Mouse (Mus musculus) heart, embryonic 15.5 days (tissue): ENCODE results near the gene Fam104a. TPM values are rescaled to one million over a fixed set of nuclear protein-coding genes. Genes with fewer than 3 reads are reported as not detected.

Experiments used
- ATAC-seq: fragments of 200-750 bp; cut with Nextera tagmentation; replicated peaks from 2 replicates; pipeline ENCODE4 v1.8.0; 2017; ENCODE audit warnings: low read depth, moderate TSS enrichment; ENCODE audit not compliant: insufficient number of reproducible peaks, insufficient read depth, low FRiP score
- H3K27ac ChIP-seq: fragments of 300-500 bp; sonication (generic); 2 replicates; pipeline ENCODE4 v1.5.1; 2015; ENCODE audit warnings: mild to moderate bottlenecking, inconsistent platforms
- H3K27me3 ChIP-seq: fragments of 300-500 bp; sonication (generic); 2 replicates; pipeline ENCODE4 v1.6.1; 2015; ENCODE audit warnings: inconsistent platforms
- H3K36me3 ChIP-seq: fragments of 300-500 bp; sonication (generic); 2 replicates; pipeline ENCODE4 v1.6.1; 2015; ENCODE audit warnings: mild to moderate bottlenecking, inconsistent platforms
- H3K4me1 ChIP-seq: fragments of 300-500 bp; sonication (generic); replicated peaks from 2 replicates; pipeline ENCODE4 v1.6.1; 2015; ENCODE audit warnings: inconsistent platforms
- H3K4me2 ChIP-seq: fragments of 300-500 bp; sonication (generic); 2 replicates; pipeline ENCODE4 v1.6.1; 2015; ENCODE audit warnings: inconsistent platforms, mild to moderate bottlenecking, moderate library complexity
- H3K4me3 ChIP-seq: fragments of 300-500 bp; sonication (generic); 2 replicates; pipeline ENCODE4 v1.5.1; 2015; ENCODE audit warnings: mild to moderate bottlenecking, inconsistent platforms
- H3K9ac ChIP-seq: fragments of 300-500 bp; sonication (generic); 2 replicates; pipeline ENCODE4 v1.6.1; 2015; ENCODE audit warnings: mild to moderate bottlenecking, inconsistent platforms
- H3K9me3 ChIP-seq: fragments of 300-500 bp; sonication (generic); replicated peaks from 2 replicates; pipeline ENCODE4 v1.6.1; 2016; ENCODE audit warnings: inconsistent platforms
- WGBS: fragments of 180-500 bp; shearing (Covaris S2); methylation state at CpG from one replicate; pipeline ENCODE4 v1.1.7; 2015; ENCODE audit warnings: mixed read lengths; 5-methylcytosine and 5-hydroxymethylcytosine counted together
- polyA plus RNA-seq: library from polyadenylated mRNA; unstranded; fragments of >200 nt; fragmentation: Nextera tagmentation; extraction: Ambion mirVana; gene quantifications from 2 replicates; pipeline ENCODE4 v1.2.1, GENCODE M21; 2015

Gene Fam104a
- polyA plus RNA-seq, 1 experiment from 2014 or later, result 33.5 TPM

GRCm38 (mm10) chr11:113651206-113651906 lies 32.6 kb downstream of the Fam104a start:
- WGBS, result 75% methylated on average over 22 of the region's 22 CpGs
- Histone ChIP-seq H3K9me3 (no peaks in the 10 kb centered on the region), H3K4me2 (no peak overlapping the region), H3K27me3 (no peaks in the 10 kb centered on the region), H3K4me1 (peaks cover 15% of the 10 kb centered on the region), H3K36me3 (peaks cover 42% of the 10 kb centered on the region), H3K4me3 (no peak overlapping the region), H3K9ac (no peak overlapping the region), H3K27ac (no peak overlapping the region)
- no peak for ATAC-seq

GRCm38 (mm10) chr11:113649353-113650210 lies 34.4 kb downstream of the Fam104a start, which contains the start of gene Slc39a11:
Slc39a11 (minus strand) TSS chr11:113650079.
- peak; percentile 59 for ATAC-seq
- H3K9me3 ChIP-seq, result no peaks in the 10 kb centered on the region
- H3K9ac ChIP-seq, result peak within 1 kb of the TSS; percentile 92
- peaks cover 24% of the 10 kb centered on the region for H3K36me3 ChIP-seq
- WGBS, result under 1% methylated on average over 89 of the region's 91 CpGs
- peak within 1 kb of the TSS; percentile 71 for H3K4me2 ChIP-seq
- H3K4me3 ChIP-seq, result peak within 1 kb of the TSS; percentile 87
- H3K27ac ChIP-seq, result peak within 1 kb of the TSS; percentile 80
- H3K27me3 ChIP-seq, result no peaks in the 10 kb centered on the region
- peaks cover 15% of the 10 kb centered on the region for H3K4me1 ChIP-seq

- 37% methylated on average over 26 of the region's 26 CpGs for WGBS
- H3K9me3 ChIP-seq, result no peaks in the 10 kb centered on the region
- peak within 1 kb of the TSS; percentile 87 for H3K4me3 ChIP-seq
- no peaks in the 10 kb centered on the region for H3K27me3 ChIP-seq
- peaks cover 15% of the 10 kb centered on the region for H3K4me1 ChIP-seq
- ATAC-seq, result no peak
- peak within 1 kb of the TSS; percentile 80 for H3K27ac ChIP-seq
- peak within 1 kb of the TSS; percentile 92 for H3K9ac ChIP-seq
- peaks cover 17% of the 10 kb centered on the region for H3K36me3 ChIP-seq
- peak within 1 kb of the TSS; percentile 71 for H3K4me2 ChIP-seq
These were observed 35.1 kb downstream of the Fam104a start, which contains the start of gene Cog1 for GRCm38 (mm10) chr11:113648690-113649352. Cog1 (plus strand) TSS chr11:113649169.

- no peak for ATAC-seq
- WGBS, result 5% methylated on average over 15 of the region's 15 CpGs
- Histone ChIP-seq H3K27me3 (no peaks in the 10 kb centered on the region), H3K4me2 (peak overlapping the region; percentile 31; the same call in 1 of the 2 replicates), H3K9ac (no peak overlapping the region), H3K9me3 (no peaks in the 10 kb centered on the region), H3K4me1 (peaks cover 15% of the 10 kb centered on the region), H3K4me3 (no peak overlapping the region), H3K27ac (no peak overlapping the region), H3K36me3 (peaks cover 10% of the 10 kb centered on the region)
These were observed 35.8 kb downstream of the Fam104a start for GRCm38 (mm10) chr11:113648152-113648551.

GRCm38 (mm10) chr11:113645181-113645580 lies 38.8 kb downstream of the Fam104a start:
- Histone ChIP-seq H3K4me1 (peaks cover 6% of the 10 kb centered on the region), H3K4me3 (no peak overlapping the region), H3K27ac (no peak overlapping the region), H3K4me2 (no peak overlapping the region), H3K9ac (no peak overlapping the region), H3K27me3 (no peaks in the 10 kb centered on the region), H3K36me3 (no peaks in the 10 kb centered on the region), H3K9me3 (no peaks in the 10 kb centered on the region)
- ATAC-seq, result no peak
- 87% methylated on average over 3 of the region's 3 CpGs for WGBS

GRCm38 (mm10) chr11:113638680-113639079 lies 45.3 kb downstream of the Fam104a start:
- Histone ChIP-seq H3K9me3 (no peaks in the 10 kb centered on the region), H3K4me2 (no peak overlapping the region), H3K27me3 (no peaks in the 10 kb centered on the region), H3K4me1 (no peaks in the 10 kb centered on the region), H3K27ac (no peak overlapping the region), H3K36me3 (no peaks in the 10 kb centered on the region), H3K9ac (no peak overlapping the region), H3K4me3 (no peak overlapping the region)
- ATAC-seq, result no peak
- WGBS, result 86% methylated on average over 12 of the region's 12 CpGs

GRCm38 (mm10) chr11:113634699-113635121 lies 49.2 kb downstream of the Fam104a start:
- no peak for ATAC-seq
- no peaks in the 10 kb centered on the region for H3K9me3 ChIP-seq
- no peak overlapping the region for H3K4me2 ChIP-seq
- H3K4me3 ChIP-seq, result no peak overlapping the region
- H3K27me3 ChIP-seq, result no peaks in the 10 kb centered on the region
- no peaks in the 10 kb centered on the region for H3K4me1 ChIP-seq
- no peak overlapping the region for H3K27ac ChIP-seq
- H3K9ac ChIP-seq, result no peak overlapping the region
- WGBS, result 72% methylated on average over 10 of the region's 10 CpGs
- no peaks in the 10 kb centered on the region for H3K36me3 ChIP-seq

- no peak overlapping the region for H3K9ac ChIP-seq
- H3K9me3 ChIP-seq, result no peaks in the 10 kb centered on the region
- H3K4me2 ChIP-seq, result no peak overlapping the region
- ATAC-seq, result no peak
- H3K4me3 ChIP-seq, result no peak overlapping the region
- WGBS, result 89% methylated on average over 5 of the region's 5 CpGs
- no peaks in the 10 kb centered on the region for H3K36me3 ChIP-seq
- no peak overlapping the region for H3K27ac ChIP-seq
- H3K27me3 ChIP-seq, result no peaks in the 10 kb centered on the region
- no peaks in the 10 kb centered on the region for H3K4me1 ChIP-seq
These were observed 50.6 kb downstream of the Fam104a start for GRCm38 (mm10) chr11:113633398-113633797.

- Histone ChIP-seq H3K4me1 (no peaks in the 10 kb centered on the region), H3K9me3 (no peaks in the 10 kb centered on the region), H3K27ac (no peak overlapping the region), H3K4me3 (no peak overlapping the region), H3K4me2 (no peak overlapping the region), H3K9ac (no peak overlapping the region), H3K36me3 (no peaks in the 10 kb centered on the region), H3K27me3 (no peaks in the 10 kb centered on the region)
- 68% methylated on average over 7 of the region's 7 CpGs for WGBS
- ATAC-seq, result no peak
These were observed 51.7 kb downstream of the Fam104a start for GRCm38 (mm10) chr11:113632303-113632702.

GRCm38 (mm10) chr11:113631862-113632261 lies 52.1 kb downstream of the Fam104a start:
- Histone ChIP-seq H3K4me3 (no peak overlapping the region), H3K27ac (no peak overlapping the region), H3K27me3 (no peaks in the 10 kb centered on the region), H3K4me1 (no peaks in the 10 kb centered on the region), H3K4me2 (no peak overlapping the region), H3K9me3 (no peaks in the 10 kb centered on the region), H3K9ac (no peak overlapping the region), H3K36me3 (no peaks in the 10 kb centered on the region)
- no peak for ATAC-seq
- 69% methylated on average over 8 of the region's 8 CpGs for WGBS

- no peak for ATAC-seq
- 70% methylated on average over 8 of the region's 8 CpGs for WGBS
- no peak overlapping the region for H3K4me3 ChIP-seq
- no peaks in the 10 kb centered on the region for H3K27me3 ChIP-seq
- H3K27ac ChIP-seq, result no peak overlapping the region
- H3K9ac ChIP-seq, result no peak overlapping the region
- H3K36me3 ChIP-seq, result no peaks in the 10 kb centered on the region
- no peaks in the 10 kb centered on the region for H3K9me3 ChIP-seq
- H3K4me1 ChIP-seq, result no peaks in the 10 kb centered on the region
- H3K4me2 ChIP-seq, result no peak overlapping the region
These were observed 52.7 kb downstream of the Fam104a start for GRCm38 (mm10) chr11:113631302-113631701.
